Mouse (Mus musculus) bone marrow macrophage, adult 2 months (primary cell): ENCODE data around the gene Svbp. TPM values are rescaled to one million over a fixed set of nuclear protein-coding genes. Genes with fewer than 3 reads are reported as not detected.
A peak's percentile ranks its signal among the peaks of the same experiment; 100 is the strongest.

Experiments
- H3K27ac ChIP-seq: 2 replicates; pipeline ENCODE4 v1.5.1; 2012; ENCODE audit warnings: low read depth, low read length; ENCODE audit not compliant: insufficient read depth
- H3K4me1 ChIP-seq: 2 replicates; pipeline ENCODE4 v1.6.1; 2012; ENCODE audit warnings: low read length; ENCODE audit not compliant: control insufficient read depth, insufficient read depth
- H3K4me3 ChIP-seq: 2 replicates; pipeline ENCODE4 v1.5.1; 2012; ENCODE audit warnings: mild to moderate bottlenecking, low read length, moderate library complexity; ENCODE audit not compliant: insufficient read depth
- CTCF ChIP-seq: IDR thresholded peaks from 2 replicates; pipeline ENCODE4 v1.5.1; 2012; ENCODE audit warnings: low read depth, mild to moderate bottlenecking, low read length, moderate library complexity
- POLR2A ChIP-seq: IDR thresholded peaks from 2 replicates; pipeline ENCODE4 v1.6.1; 2012; ENCODE audit warnings: mild to moderate bottlenecking, low read depth, low read length, borderline replicate concordance
- polyA plus RNA-seq: library from polyadenylated mRNA; stranded (reverse); fragments of >200 nt; gene quantifications from 2 replicates; pipeline ENCODE4 v1.2.4, GENCODE M21; 2012; ENCODE audit not compliant: missing spikeins, insufficient read depth, insufficient read length

Gene Svbp
- polyA plus RNA-seq: 36.6 and 41.1 TPM in 2 replicates

DNA sequence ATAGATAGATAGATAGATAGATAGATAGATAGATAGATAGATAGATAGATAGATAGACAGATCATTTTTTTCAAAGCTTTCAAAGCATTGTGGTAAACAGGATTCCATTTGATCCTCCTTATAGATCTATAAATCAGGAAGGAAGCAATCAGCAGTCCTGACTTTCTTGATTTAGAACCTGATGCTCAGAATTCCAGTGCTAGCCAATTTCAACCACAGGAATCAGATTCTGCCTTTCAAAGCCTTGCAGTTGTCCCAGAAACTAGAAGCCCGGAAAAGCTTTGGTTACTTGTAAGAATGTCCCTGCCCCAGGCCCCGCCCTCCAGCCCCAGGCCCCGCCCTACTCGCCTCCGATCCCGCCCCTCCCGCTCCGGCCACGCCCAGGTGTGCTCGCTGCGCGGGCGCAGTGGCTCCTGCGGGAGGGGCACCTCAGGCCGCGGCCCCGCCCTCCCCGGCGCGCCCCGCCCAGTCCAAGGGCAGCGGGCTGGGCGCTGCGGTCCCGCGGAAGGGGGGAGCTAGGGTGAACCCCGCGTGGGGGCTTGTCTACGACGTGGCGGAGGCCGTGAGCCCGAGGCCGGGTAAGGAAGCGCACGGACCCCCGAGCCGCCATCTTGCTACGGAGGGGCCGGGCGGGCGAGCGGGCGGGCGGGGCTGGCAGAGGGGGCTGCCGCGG lies at the start of gene Svbp:
Svbp (plus strand) TSS at position 398 of the 673 bp plus-strand sequence.
- Histone ChIP-seq H3K27ac (no peak within 1 kb of the TSS), H3K4me3 (peak within 1 kb of the TSS; percentile 82), H3K4me1 (no peaks in the 10 kb centered on the region; the same call in 1 of the 2 replicates)
- no peak for TF ChIP-seq CTCF
- TF ChIP-seq POLR2A: no peak; the same call in 1 of the 2 replicates

DNA sequence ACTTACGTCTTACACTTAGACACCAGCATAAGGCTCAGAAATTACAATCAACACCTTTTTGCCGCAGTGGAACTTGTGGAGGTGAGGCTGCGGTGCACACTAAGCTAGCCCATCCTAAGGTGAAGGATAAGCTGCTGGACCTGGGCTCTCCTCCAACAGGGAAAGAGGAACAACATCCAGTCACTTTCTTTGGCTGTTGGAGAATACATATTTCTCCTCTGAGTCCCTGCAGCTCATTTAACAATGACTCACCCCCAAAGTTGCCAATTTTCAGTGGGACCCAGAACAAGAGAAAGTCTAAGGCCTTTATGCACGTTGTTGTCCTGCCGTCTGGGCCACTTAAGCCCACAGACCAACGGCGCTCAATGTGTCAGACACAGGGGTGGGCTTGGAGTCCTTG lies 48.3 kb upstream of the Svbp start:
- TF ChIP-seq CTCF: no peak
- no peak for TF ChIP-seq POLR2A
- no peak overlapping the region for H3K27ac ChIP-seq
- H3K4me3 ChIP-seq: no peak overlapping the region
- H3K4me1 ChIP-seq: no peaks in the 10 kb centered on the region

GRCm38 (mm10) chr4:119147347-119147746 lies 47.8 kb upstream of the Svbp start:
- no peak for TF ChIP-seq CTCF
- TF ChIP-seq POLR2A: no peak
- Histone ChIP-seq H3K4me3 (no peak overlapping the region), H3K27ac (no peak overlapping the region), H3K4me1 (no peaks in the 10 kb centered on the region)

DNA sequence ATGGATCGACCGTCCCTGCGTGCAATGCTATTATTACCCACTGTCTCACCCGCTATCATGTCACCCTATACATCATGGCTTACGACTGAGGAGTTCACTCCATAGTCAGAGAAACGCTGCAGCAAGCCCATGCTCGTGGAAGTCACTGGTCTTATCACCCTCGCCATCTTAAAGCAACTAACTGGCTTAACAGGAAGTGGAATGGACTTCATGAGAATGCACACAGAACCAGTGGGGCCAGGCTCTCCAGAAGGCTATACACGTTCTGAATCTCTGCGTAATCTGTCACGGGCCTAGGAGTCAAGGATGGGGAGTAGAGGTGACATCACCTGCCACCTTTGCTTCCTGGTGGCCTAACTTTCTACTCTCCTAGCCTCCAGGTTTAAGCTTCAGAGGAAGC lies 46.4 kb upstream of the Svbp start:
- Histone ChIP-seq H3K4me1 (no peaks in the 10 kb centered on the region), H3K27ac (no peak overlapping the region), H3K4me3 (no peak overlapping the region)
- TF ChIP-seq POLR2A (no peak), CTCF (no peak)

DNA sequence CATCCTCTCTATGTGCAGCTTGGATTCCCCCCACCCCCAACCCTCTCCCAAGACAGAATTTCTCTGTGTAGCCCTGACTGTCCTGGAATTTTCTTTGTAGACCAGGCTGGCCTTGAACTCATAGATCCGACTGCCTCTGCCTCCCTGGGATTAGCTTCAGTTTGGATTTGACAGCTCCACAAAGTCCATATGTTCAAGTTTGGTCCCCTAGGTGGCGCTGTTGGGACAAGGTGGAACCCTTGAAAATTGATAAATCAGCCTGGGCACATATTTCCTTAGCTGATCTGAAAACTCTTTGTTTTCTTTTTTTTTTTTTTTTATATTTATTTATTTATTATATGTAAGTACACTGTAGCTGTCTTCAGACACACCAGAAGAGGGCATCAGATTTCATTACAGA lies 37.9 kb upstream of the Svbp start:
- Histone ChIP-seq H3K4me3 (no peak overlapping the region), H3K4me1 (no peaks in the 10 kb centered on the region), H3K27ac (no peak overlapping the region)
- no peak for TF ChIP-seq CTCF
- TF ChIP-seq POLR2A: no peak

GRCm38 (mm10) chr4:119157891-119158290 lies 37.2 kb upstream of the Svbp start:
- H3K4me3 ChIP-seq: no peak overlapping the region
- no peaks in the 10 kb centered on the region for H3K4me1 ChIP-seq
- H3K27ac ChIP-seq: no peak overlapping the region
- TF ChIP-seq CTCF (no peak), POLR2A (no peak)

- H3K4me1 ChIP-seq: no peaks in the 10 kb centered on the region
- TF ChIP-seq POLR2A: no peak
- no peak for TF ChIP-seq CTCF
- H3K4me3 ChIP-seq: no peak overlapping the region
- H3K27ac ChIP-seq: no peak overlapping the region
Measured at GRCm38 (mm10) chr4:119161358-119161757, 33.7 kb upstream of the Svbp start.

DNA sequence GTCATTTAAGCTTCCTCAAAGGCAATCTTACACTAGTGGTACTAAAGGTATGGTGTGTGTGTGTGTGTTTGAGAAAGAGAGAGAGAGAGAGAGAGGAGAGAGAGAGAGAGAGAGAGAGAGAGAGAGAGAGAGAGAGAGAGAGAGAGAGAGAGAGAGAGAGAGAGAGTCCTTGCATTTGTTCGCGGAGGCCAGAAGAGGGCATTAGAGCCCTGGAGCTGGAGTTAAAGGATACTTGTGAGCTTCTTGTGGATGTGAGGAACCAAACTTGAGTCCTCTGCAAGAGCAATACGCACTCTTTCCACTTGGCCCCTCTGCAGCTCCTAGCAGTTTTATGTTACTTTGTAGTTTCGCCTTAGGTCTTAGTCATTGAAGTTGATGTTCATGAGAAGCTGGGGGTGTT lies 32.1 kb upstream of the Svbp start:
- Histone ChIP-seq H3K4me3 (no peak overlapping the region), H3K27ac (no peak overlapping the region), H3K4me1 (no peaks in the 10 kb centered on the region)
- TF ChIP-seq POLR2A (no peak), CTCF (no peak)

DNA sequence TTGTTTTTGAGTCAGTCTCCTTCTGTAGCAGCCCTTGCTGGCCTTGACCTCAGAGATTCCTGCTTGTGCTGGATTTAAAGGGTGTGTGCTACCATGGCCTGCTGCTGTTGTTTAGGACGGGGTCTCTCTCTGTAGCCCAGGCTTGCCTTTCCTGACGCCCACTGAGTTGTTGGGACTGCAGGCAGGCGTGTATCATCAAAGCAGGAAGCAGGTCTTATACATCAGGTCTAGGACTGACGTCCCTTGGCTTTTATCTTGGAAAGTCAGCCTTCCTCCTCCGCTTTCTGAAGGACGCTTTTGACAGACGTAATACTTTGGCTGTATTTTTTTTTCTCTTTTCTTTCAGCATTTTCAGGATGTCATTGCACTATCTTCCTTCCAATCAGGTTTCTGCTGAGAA lies 29.2 kb upstream of the Svbp start:
- TF ChIP-seq POLR2A: no peak
- no peak for TF ChIP-seq CTCF
- Histone ChIP-seq H3K4me1 (no peaks in the 10 kb centered on the region), H3K27ac (no peak overlapping the region), H3K4me3 (no peak overlapping the region)

GRCm38 (mm10) chr4:119167068-119167467 lies 28.0 kb upstream of the Svbp start:
- TF ChIP-seq CTCF (no peak), POLR2A (no peak)
- no peak overlapping the region for H3K4me3 ChIP-seq
- H3K4me1 ChIP-seq: no peaks in the 10 kb centered on the region
- no peak overlapping the region for H3K27ac ChIP-seq
